Comparison of ENCODE assay signal across 33 mouse cellular contexts in the genomic region with DNA sequence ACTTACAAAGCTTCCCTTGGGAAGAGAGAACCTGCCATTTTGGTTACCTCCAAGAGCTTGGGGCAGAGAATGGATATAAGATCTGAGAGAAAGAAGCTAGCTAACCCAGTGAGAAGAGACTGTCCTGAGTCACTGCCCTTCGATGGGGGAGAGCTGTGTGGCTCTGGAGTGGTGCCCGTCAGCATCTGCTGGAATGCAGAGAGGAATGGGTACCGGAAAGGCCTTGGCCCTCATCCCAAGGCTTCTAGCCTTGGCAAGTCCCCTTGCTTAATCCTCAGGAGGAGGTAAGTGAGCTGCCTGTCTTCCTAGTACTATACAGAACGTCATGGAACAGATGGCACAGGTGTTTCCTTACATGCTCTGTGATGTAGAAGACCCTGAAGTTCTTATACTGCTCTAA. TPM values are rescaled to one million over a fixed set of nuclear protein-coding genes. Genes with fewer than 3 reads are reported as not detected.
DNase-seq lines count a peak whose midpoint lies in the region.
"Had no signal": no experiment of that assay in that cellular context is flagged by ENCODE, and none has a peak within 500 bp of the region (broad histone marks: within the 10 kb centered on the region; RNA-seq: fewer than 3 reads in every experiment).

No protein-coding gene starts in this region.

- H3K4me1 ChIP-seq in heart, embryonic 10.5 days, result 0 out of 2 replicates have a peak, but pooled peaks cover 3% of the 10 kb centered on the region
- H3K4me1 ChIP-seq in embryonic facial prominence, embryonic 10.5 days, result no peaks in the 10 kb centered on the region
- H3K4me1 ChIP-seq: forebrain, embryonic 13.5 days; intestine, embryonic 15.5 days; liver, embryonic 12.5 days had no signal

- DNase-seq in heart, embryonic 10.5 days (ENCODE audit: low spot score), result peak; percentile 46
- DNase-seq in heart, adult 8-10 months (ENCODE audit: low spot score), result no peak
- peak; percentile 71 for DNase-seq in Muller cell, postnatal 12 days (ENCODE audit: inconsistent ontology term)
- DNase-seq in adrenal gland, adult 8-10 months, result peak; percentile 77
- DNase-seq in embryonic facial prominence, embryonic 10.5 days (ENCODE audit: low spot score), result no peak
- no peak for DNase-seq in c-Kit-positive CD71-positive TER-119-positive erythroid progenitor cells, embryonic 14.5 days (ENCODE audit: low spot score)
- DNase-seq: cerebellum, adult 11 months; cerebellum, adult 9-11 months; gastrocnemius, postnatal 14 days; heart, adult 18-20 months; heart, postnatal 14 days; kidney, adult 2 months; kidney, postnatal 36 days; liver, postnatal 0 days; lung, postnatal 36 days; right cerebral cortex, adult 18-20 months; right cerebral cortex, postnatal 4 days; thymus, postnatal 4 days had no signal

- H3K4me3 ChIP-seq in heart, embryonic 10.5 days, result no peak overlapping the region
- H3K4me3 ChIP-seq in embryonic facial prominence, embryonic 10.5 days, result no peak overlapping the region
- H3K4me3 ChIP-seq: forebrain, embryonic 13.5 days; hindbrain, embryonic 10.5 days; intestine, embryonic 15.5 days; layer of hippocampus, adult 2 months; left cerebral cortex, adult 2 months; liver, embryonic 12.5 days had no signal

- no peaks in the 10 kb centered on the region for H3K9me3 ChIP-seq in heart, embryonic 10.5 days
- no peaks in the 10 kb centered on the region for H3K9me3 ChIP-seq in embryonic facial prominence, embryonic 10.5 days
- H3K9me3 ChIP-seq: forebrain, embryonic 13.5 days; hindbrain, embryonic 10.5 days; intestine, embryonic 15.5 days; liver, embryonic 12.5 days had no signal

- no peaks in the 10 kb centered on the region for H3K27me3 ChIP-seq in heart, embryonic 10.5 days (ENCODE audit: insufficient read depth, poor library complexity, severe bottlenecking)
- H3K27me3 ChIP-seq in embryonic facial prominence, embryonic 10.5 days (replicated peaks; ENCODE audit: low read depth, poor library complexity, severe bottlenecking), result no peaks in the 10 kb centered on the region
- H3K27me3 ChIP-seq: forebrain, embryonic 13.5 days; intestine, embryonic 15.5 days had no signal

- H3K27ac ChIP-seq in heart, embryonic 10.5 days, result no peak overlapping the region
- H3K27ac ChIP-seq in embryonic facial prominence, embryonic 10.5 days (replicated peaks), result no peak overlapping the region
- H3K27ac ChIP-seq: forebrain, embryonic 13.5 days; hindbrain, embryonic 10.5 days; intestine, embryonic 15.5 days; layer of hippocampus, adult 2 months; left cerebral cortex, adult 2 months; liver, embryonic 12.5 days had no signal

- H3K36me3 ChIP-seq in heart, embryonic 10.5 days, result no peaks in the 10 kb centered on the region
- no peaks in the 10 kb centered on the region for H3K36me3 ChIP-seq in embryonic facial prominence, embryonic 10.5 days (replicated peaks)
- H3K36me3 ChIP-seq: G1E; hindbrain, embryonic 10.5 days; intestine, embryonic 15.5 days; liver, embryonic 12.5 days had no signal

- 82% methylated on average over 4 of the region's 4 CpGs for WGBS in heart, embryonic 10.5 days
- WGBS in embryonic facial prominence, embryonic 10.5 days, result 90% methylated on average over 4 of the region's 4 CpGs

RNA-seq across cellular contexts. Expression of gene Slc15a1, which starts 38.6 kb away (rescaled TPM):
- polyA plus RNA-seq in heart, embryonic 10.5 days (2016; fragmentation: Nextera tagmentation; extraction: Ambion mirVana), result 0.04 TPM in 1 of 2 replicates, not detected in the other
- under 1 TPM in 1 of 4 experiments, not detected in 3; 0.09 TPM for total RNA-seq in heart, adult 8-10 months (2022)
- under 1 TPM in 2 of 4 experiments, not detected in 2; 0.14 to 0.20 TPM for total RNA-seq in adrenal gland, adult 8-10 months (2022)
- 0.05 TPM in 1 of 2 replicates, not detected in the other for polyA plus RNA-seq in embryonic facial prominence, embryonic 10.5 days (2016; fragmentation: Nextera tagmentation; extraction: Ambion mirVana)
- total RNA-seq: gastrocnemius, postnatal 14 days; heart, adult 18-20 months; heart, postnatal 14 days; layer of hippocampus, adult 2 months; left cerebral cortex, adult 2 months; left cerebral cortex, postnatal 36 days; megakaryocyte, adult 5-6 weeks had no signal
- polyA plus RNA-seq: embryonic facial prominence, embryonic 11.5 days; forebrain, embryonic 13.5 days; G1E; liver, embryonic 12.5 days; liver, postnatal 0 days; midbrain, embryonic 11.5 days; midbrain, embryonic 16.5 days; neural tube, embryonic 11.5 days; spleen, adult 2 months; stomach, embryonic 14.5 days had no signal

Comparison
In these comparisons a context has a peak if more than half of its experiments do, and no peak if none do; other contexts are left out.
1. DNase-seq: peak in heart, embryonic 10.5 days (single experiment), Muller cell, postnatal 12 days (single experiment) and adrenal gland, adult 8-10 months (single experiment); none in heart, adult 8-10 months (single experiment), embryonic facial prominence, embryonic 10.5 days (single experiment) and c-Kit-positive CD71-positive TER-119-positive erythroid progenitor cells, embryonic 14.5 days (single experiment).